Mouse (Mus musculus) heart, embryonic 11.5 days (tissue): ENCODE data around the gene Olfr877. TPM values are rescaled to one million over a fixed set of nuclear protein-coding genes. Genes with fewer than 3 reads are reported as not detected.

ENCODE experiments used
- ATAC-seq: fragments of 200-750 bp; cut with Nextera tagmentation; replicated peaks from 2 replicates; pipeline ENCODE4 v1.8.0; 2017; ENCODE audit warnings: moderate library complexity; ENCODE audit not compliant: insufficient number of reproducible peaks, low FRiP score, low TSS enrichment
- H3K27ac ChIP-seq: fragments of 300-500 bp; sonication (generic); 2 replicates; pipeline ENCODE4 v1.5.1; 2014; ENCODE audit warnings: mild to moderate bottlenecking, low read depth, low read length
- H3K27me3 ChIP-seq: fragments of 300-500 bp; sonication (generic); 2 replicates; pipeline ENCODE4 v1.6.1; 2014; ENCODE audit warnings: mild to moderate bottlenecking, low read length, mixed read lengths; ENCODE audit not compliant: control insufficient read depth, insufficient read depth
- H3K36me3 ChIP-seq: fragments of 300-500 bp; sonication (generic); 2 replicates; pipeline ENCODE4 v1.6.1; 2014; ENCODE audit warnings: mild to moderate bottlenecking, low read length, moderate library complexity, mixed read lengths; ENCODE audit not compliant: control insufficient read depth, insufficient read depth
- H3K4me1 ChIP-seq: fragments of 300-500 bp; sonication (generic); 2 replicates; pipeline ENCODE4 v1.6.1; 2014; ENCODE audit warnings: low read length; ENCODE audit not compliant: control insufficient read depth, insufficient read depth
- H3K4me2 ChIP-seq: fragments of 300-500 bp; sonication (generic); 2 replicates; pipeline ENCODE4 v1.6.1; 2014; ENCODE audit warnings: mild to moderate bottlenecking, moderate library complexity
- H3K4me3 ChIP-seq: fragments of 300-500 bp; sonication (generic); 2 replicates; pipeline ENCODE4 v1.5.1; 2014; ENCODE audit warnings: low read depth, low read length
- H3K9ac ChIP-seq: fragments of 300-500 bp; sonication (generic); 2 replicates; pipeline ENCODE4 v1.6.1; 2014; ENCODE audit warnings: mild to moderate bottlenecking, low read depth, low read length, moderate library complexity
- H3K9me3 ChIP-seq: fragments of 300-500 bp; sonication (generic); replicated peaks from 2 replicates; pipeline ENCODE4 v1.6.1; 2016; ENCODE audit warnings: low read length; ENCODE audit not compliant: control insufficient read depth
- WGBS: fragments of 180-500 bp; shearing (Covaris S2); extraction: QIAGEN DNeasy Blood & Tissue Kit; methylation state at CpG from one replicate; pipeline ENCODE4 v1.1.7; 2014; ENCODE audit not compliant: insufficient replicate concordance; 5-methylcytosine and 5-hydroxymethylcytosine counted together
- polyA plus RNA-seq: library from polyadenylated mRNA; unstranded; fragments of >200 nt; fragmentation: Nextera tagmentation; extraction: Ambion mirVana; gene quantifications from 2 replicates; pipeline ENCODE4 v1.2.1, GENCODE M21; 2014

Olfr877 gene
- polyA plus RNA-seq, 1 experiment from 2014 or later: not detected

GRCm38 (mm10) chr9:37870246-37870645, 16.2 kb downstream of the Olfr877 start:
- Histone ChIP-seq H3K9me3 (no peaks in the 10 kb centered on the region), H3K4me1 (no peaks in the 10 kb centered on the region), H3K27ac (no peak overlapping the region), H3K4me3 (no peak overlapping the region), H3K27me3 (no peaks in the 10 kb centered on the region), H3K9ac (no peak overlapping the region), H3K36me3 (no peaks in the 10 kb centered on the region), H3K4me2 (no peak overlapping the region)
- no peak for ATAC-seq
- WGBS: 48% methylated on average over 1 of the region's 1 CpGs

GRCm38 (mm10) chr9:37871097-37871496, 17.0 kb downstream of the Olfr877 start:
- no peaks in the 10 kb centered on the region for H3K4me1 ChIP-seq
- no peak for ATAC-seq
- H3K9ac ChIP-seq: no peak overlapping the region
- H3K4me3 ChIP-seq: no peak overlapping the region
- no peak overlapping the region for H3K4me2 ChIP-seq
- H3K27me3 ChIP-seq: no peaks in the 10 kb centered on the region
- H3K27ac ChIP-seq: no peak overlapping the region
- H3K9me3 ChIP-seq: no peaks in the 10 kb centered on the region
- WGBS: 68% methylated on average over 1 of the region's 1 CpGs
- no peaks in the 10 kb centered on the region for H3K36me3 ChIP-seq

- Histone ChIP-seq H3K36me3 (no peaks in the 10 kb centered on the region), H3K4me2 (no peak overlapping the region), H3K4me1 (no peaks in the 10 kb centered on the region), H3K9me3 (no peaks in the 10 kb centered on the region), H3K27me3 (no peaks in the 10 kb centered on the region), H3K4me3 (no peak overlapping the region), H3K9ac (no peak overlapping the region), H3K27ac (no peak overlapping the region)
- no peak for ATAC-seq
- WGBS: 61% methylated on average over 1 of the region's 1 CpGs
These were observed 17.5 kb downstream of the Olfr877 start for GRCm38 (mm10) chr9:37871536-37871935.

GRCm38 (mm10) chr9:37890960-37891359, 36.9 kb downstream of the Olfr877 start:
- no peak overlapping the region for H3K27ac ChIP-seq
- no peak for ATAC-seq
- no peak overlapping the region for H3K9ac ChIP-seq
- H3K27me3 ChIP-seq: no peaks in the 10 kb centered on the region
- no peaks in the 10 kb centered on the region for H3K9me3 ChIP-seq
- H3K4me3 ChIP-seq: no peak overlapping the region
- 43% methylated on average over 2 of the region's 2 CpGs for WGBS
- no peaks in the 10 kb centered on the region for H3K4me1 ChIP-seq
- no peaks in the 10 kb centered on the region for H3K36me3 ChIP-seq
- no peak overlapping the region for H3K4me2 ChIP-seq

- Histone ChIP-seq H3K27me3 (no peaks in the 10 kb centered on the region), H3K4me3 (no peak within 1 kb of the TSS), H3K4me1 (no peaks in the 10 kb centered on the region), H3K9me3 (no peaks in the 10 kb centered on the region), H3K36me3 (no peaks in the 10 kb centered on the region), H3K4me2 (no peak within 1 kb of the TSS), H3K9ac (no peak within 1 kb of the TSS), H3K27ac (no peak within 1 kb of the TSS)
- WGBS: 18% methylated on average over 2 of the region's 2 CpGs
- ATAC-seq: no peak
These were observed 42.6 kb downstream of the Olfr877 start, which contains the start of gene Olfr145 for GRCm38 (mm10) chr9:37896661-37897060. Olfr145 (plus strand) TSS chr9:37896724.

GRCm38 (mm10) chr9:37905555-37905954, 51.5 kb downstream of the Olfr877 start:
- no peaks in the 10 kb centered on the region for H3K9me3 ChIP-seq
- no peak overlapping the region for H3K27ac ChIP-seq
- no peak overlapping the region for H3K4me2 ChIP-seq
- H3K36me3 ChIP-seq: no peaks in the 10 kb centered on the region
- H3K4me1 ChIP-seq: no peaks in the 10 kb centered on the region
- no peak overlapping the region for H3K4me3 ChIP-seq
- no peak overlapping the region for H3K9ac ChIP-seq
- no peaks in the 10 kb centered on the region for H3K27me3 ChIP-seq
- no peak for ATAC-seq
- 66% methylated on average over 3 of the region's 3 CpGs for WGBS

Other genes starting within 250 kb of the Olfr877 start
- 5.7 and 10.0 TPM in 2 replicates for gene Spa17, start 240.5 kb upstream of the Olfr877 start, polyA plus RNA-seq
- gene Tbrg1, start 197.0 kb upstream of the Olfr877 start, polyA plus RNA-seq: 182 and 188 TPM in 2 replicates
- 0.08 and 0.10 TPM in 2 replicates for gene Panx3, start 185.0 kb upstream of the Olfr877 start, polyA plus RNA-seq
- gene Olfr160, start 138.0 kb upstream of the Olfr877 start, polyA plus RNA-seq: not detected in 2 replicates
- not detected in 2 replicates for gene Olfr874, start 109.2 kb upstream of the Olfr877 start, polyA plus RNA-seq
- not detected in 2 replicates for gene Olfr875, start 82.4 kb upstream of the Olfr877 start, polyA plus RNA-seq
- not detected in 2 replicates for gene Olfr876, start 51.2 kb upstream of the Olfr877 start, polyA plus RNA-seq
- not detected in 2 replicates for gene Olfr145, start 42.5 kb downstream of the Olfr877 start, polyA plus RNA-seq
- gene Olfr878, start 63.6 kb downstream of the Olfr877 start, polyA plus RNA-seq: not detected in 2 replicates
- gene Olfr881, start 137.6 kb downstream of the Olfr877 start, polyA plus RNA-seq: not detected in 2 replicates
- gene Olfr883, start 171.5 kb downstream of the Olfr877 start, polyA plus RNA-seq: not detected in 2 replicates
- not detected in 2 replicates for gene Olfr884, start 192.3 kb downstream of the Olfr877 start, polyA plus RNA-seq
- not detected in 2 replicates for gene Olfr885, start 207.1 kb downstream of the Olfr877 start, polyA plus RNA-seq
- not detected in 2 replicates for gene Olfr887, start 229.8 kb downstream of the Olfr877 start, polyA plus RNA-seq